Mouse (Mus musculus) heart, postnatal 10 days (tissue): Measurements from ENCODE around the gene Igsf10. TPM values are rescaled to one million over a fixed set of nuclear protein-coding genes. Genes with fewer than 3 reads are reported as not detected.
"Not testable (repeated sequence)": the region's sequence is repeated elsewhere in the genome, so short reads cannot be mapped to it uniquely, and the experiment has no call there.

Experiments
- DNase-seq, 2 experiments: peaks; one replicate each; pipeline ENCODE4 v3.0.0; 2021
- intact Hi-C: fragments of 180-260 bp; cut with DNase I; formaldehyde crosslinking; loops from one replicate; pipeline ENCODE4 v1.15.1; 2025
- total RNA-seq, 2 experiments: library from RNA; stranded (reverse); gene quantifications; 2 replicates each; pipeline ENCODE4 v1.2.3; 2021

The Igsf10 gene
- 10 to 100 TPM; 10.1 to 13.1 TPM for total RNA-seq

GRCm38 (mm10) chr3:59344065-59344905 is at the start of gene Igsf10:
Gene Igsf10 (minus strand): TSS chr3:59344394.
- peak; percentile 64 to 66 for DNase-seq
- intact Hi-C loops: no loop called here

- DNase-seq: no peak
- intact Hi-C loops: no loop called here
Measured at GRCm38 (mm10) chr3:59385553-59385952, 41.4 kb upstream of the Igsf10 start.

GRCm38 (mm10) chr3:59385000-59385399 is 40.8 kb upstream of the Igsf10 start:
- no peak for DNase-seq
- intact Hi-C loops: no loop called here

GRCm38 (mm10) chr3:59384321-59384720 is 40.1 kb upstream of the Igsf10 start:
- no peak for DNase-seq
- intact Hi-C loops: no loop called here

GRCm38 (mm10) chr3:59378791-59379190 is 34.6 kb upstream of the Igsf10 start:
- intact Hi-C loops, DNase-seq: not testable (repeated sequence)

- no peak for DNase-seq
- intact Hi-C loops: no loop called here
Measured at GRCm38 (mm10) chr3:59361895-59362294, 17.7 kb upstream of the Igsf10 start.

GRCm38 (mm10) chr3:59360102-59360501 is 15.9 kb upstream of the Igsf10 start:
- intact Hi-C loops: no loop called here
- no peak for DNase-seq

- no peak for DNase-seq
- intact Hi-C loops: no loop called here
Measured at GRCm38 (mm10) chr3:59354156-59354555, 10.0 kb upstream of the Igsf10 start.

GRCm38 (mm10) chr3:59351768-59352167 is 7.6 kb upstream of the Igsf10 start:
- no peak for DNase-seq
- intact Hi-C loops: no loop called here

- DNase-seq: peak; percentile 71 to 73
- intact Hi-C loops: no loop called here
Measured at GRCm38 (mm10) chr3:59343026-59343425, 1.2 kb downstream of the Igsf10 start.

- DNase-seq: peak in 1 of 2 experiments; percentile 9
- intact Hi-C loops: no loop called here
Measured at GRCm38 (mm10) chr3:59341647-59342427, 2.4 kb downstream of the Igsf10 start.

- intact Hi-C loops: no loop called here
- no peak for DNase-seq
Measured at GRCm38 (mm10) chr3:59328526-59328925, 15.7 kb downstream of the Igsf10 start.

GRCm38 (mm10) chr3:59321278-59321876 is 22.8 kb downstream of the Igsf10 start:
- DNase-seq: peak; percentile 42 to 70
- intact Hi-C loops: loop anchor here (5.0 kb wide), 1 partner anchor 791 kb away; no protein-coding TSS in a partner anchor

GRCm38 (mm10) chr3:59316077-59316476 is 28.1 kb downstream of the Igsf10 start:
- no peak for DNase-seq
- intact Hi-C loops: no loop called here

- no peak for DNase-seq
- intact Hi-C loops: no loop called here
Measured at GRCm38 (mm10) chr3:59312610-59313009, 31.6 kb downstream of the Igsf10 start.

GRCm38 (mm10) chr3:59305518-59305917 is 38.7 kb downstream of the Igsf10 start:
- no peak for DNase-seq
- intact Hi-C loops: no loop called here

- DNase-seq: no peak
- intact Hi-C loops: no loop called here
Measured at GRCm38 (mm10) chr3:59304944-59305343, 39.2 kb downstream of the Igsf10 start.

GRCm38 (mm10) chr3:59297653-59298052 is 46.5 kb downstream of the Igsf10 start:
- DNase-seq: no peak
- intact Hi-C loops: no loop called here

- intact Hi-C loops: no loop called here
- DNase-seq: no peak
Measured at GRCm38 (mm10) chr3:59296563-59297130, 47.5 kb downstream of the Igsf10 start.

GRCm38 (mm10) chr3:59295699-59296562 is 48.3 kb downstream of the Igsf10 start:
- intact Hi-C loops: no loop called here
- no peak for DNase-seq
